Mouse (Mus musculus) ES-Bruce4 (cell line): ENCODE data around the gene Ptprs. TPM values are rescaled to one million over a fixed set of nuclear protein-coding genes. Genes with fewer than 3 reads are reported as not detected.
A peak's percentile ranks its signal among the peaks of the same experiment; 100 is the strongest.

Experiments
- H3K27ac ChIP-seq: 2 replicates; pipeline ENCODE4 v1.5.1; 2012; ENCODE audit warnings: low read length, inconsistent platforms; ENCODE audit not compliant: insufficient read depth
- H3K27me3 ChIP-seq: 2 replicates; pipeline ENCODE4 v1.6.1; 2012; ENCODE audit warnings: mild to moderate bottlenecking, low read length, inconsistent platforms; ENCODE audit not compliant: control insufficient read depth, poor library complexity, insufficient read depth, severe bottlenecking
- H3K36me3 ChIP-seq: 2 replicates; pipeline ENCODE4 v1.6.1; 2012; ENCODE audit warnings: inconsistent platforms, mild to moderate bottlenecking, low read length, moderate library complexity; ENCODE audit not compliant: control insufficient read depth, poor library complexity, insufficient read depth, severe bottlenecking
- H3K4me1 ChIP-seq: one replicate; pipeline ENCODE4 v1.8.1; 2011; ENCODE audit warnings: low read length; ENCODE audit not compliant: control insufficient read depth, insufficient read depth
- H3K4me3 ChIP-seq: 2 replicates; pipeline ENCODE4 v1.5.1; 2011; ENCODE audit warnings: low read depth, mild to moderate bottlenecking, low read length
- H3K9ac ChIP-seq: 2 replicates; pipeline ENCODE4 v1.6.1; 2012; ENCODE audit warnings: low read depth, mild to moderate bottlenecking, inconsistent platforms; ENCODE audit not compliant: poor library complexity, severe bottlenecking
- H3K9me3 ChIP-seq: replicated peaks from 2 replicates; pipeline ENCODE4 v1.6.1; 2012; ENCODE audit warnings: mild to moderate bottlenecking, low read length, inconsistent platforms; ENCODE audit not compliant: control insufficient read depth, poor library complexity, insufficient read depth, severe bottlenecking
- CTCF ChIP-seq: IDR thresholded peaks from one replicate; pipeline ENCODE4 v1.8.1; 2011; ENCODE audit warnings: low read depth, low read length
- EP300 ChIP-seq: IDR thresholded peaks from 2 replicates; pipeline ENCODE4 v1.6.1; 2011; ENCODE audit warnings: low read depth, low read length; ENCODE audit not compliant: insufficient read depth
- POLR2A ChIP-seq: IDR thresholded peaks from one replicate; pipeline ENCODE4 v1.8.1; 2011; ENCODE audit warnings: low read length; ENCODE audit not compliant: insufficient read depth
- polyA plus RNA-seq: library from polyadenylated mRNA; stranded (reverse); fragments of >200 nt; gene quantifications from 2 replicates; pipeline ENCODE4 v1.2.4, GENCODE M21; 2011; ENCODE audit warnings: low read depth; ENCODE audit not compliant: missing spikeins, insufficient read depth, insufficient read length

Gene Ptprs
- polyA plus RNA-seq, 1 experiment: 159 TPM

GRCm38 (mm10) chr17:56439731-56440460, 36.4 kb downstream of the Ptprs start:
- Histone ChIP-seq H3K27me3 (no peaks in the 10 kb centered on the region), H3K27ac (no peak overlapping the region), H3K9me3 (no peaks in the 10 kb centered on the region), H3K9ac (no peak overlapping the region), H3K36me3 (no peaks in the 10 kb centered on the region), H3K4me3 (no peak overlapping the region), H3K4me1 (no peaks in the 10 kb centered on the region)
- TF ChIP-seq CTCF (no peak), POLR2A (no peak), EP300 (no peak)

DNA sequence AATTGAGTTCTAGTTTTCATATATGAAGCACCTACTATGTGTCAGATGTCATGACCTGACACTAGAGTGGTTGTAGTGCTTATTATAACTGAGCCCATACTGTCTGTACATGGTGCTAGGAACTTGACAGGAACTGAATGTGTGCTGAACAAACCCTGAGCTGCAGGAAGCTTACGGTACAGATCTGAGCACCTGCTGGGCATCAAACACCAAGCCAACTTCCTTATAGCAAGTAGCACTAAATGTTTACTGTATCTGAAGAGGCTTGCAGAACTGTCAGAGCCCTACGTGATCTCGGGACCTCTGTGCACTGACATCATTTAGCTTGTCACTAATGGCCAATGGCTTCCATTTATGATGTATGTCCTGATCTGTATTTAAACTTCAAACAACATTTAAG, 44.7 kb downstream of the Ptprs start:
- Histone ChIP-seq H3K9ac (no peak overlapping the region), H3K9me3 (no peaks in the 10 kb centered on the region), H3K27me3 (no peaks in the 10 kb centered on the region), H3K27ac (no peak overlapping the region), H3K36me3 (no peaks in the 10 kb centered on the region), H3K4me3 (no peak overlapping the region), H3K4me1 (no peaks in the 10 kb centered on the region)
- TF ChIP-seq CTCF (no peak), EP300 (no peak), POLR2A (no peak)

- peak overlapping the region; percentile 15; the same call in 1 of the 2 replicates for H3K9ac ChIP-seq
- no peaks in the 10 kb centered on the region for H3K36me3 ChIP-seq
- peak overlapping the region; percentile 51 for H3K4me3 ChIP-seq
Measured at GRCm38 (mm10) chr17:56427857-56428256, 48.4 kb downstream of the Ptprs start.

DNA sequence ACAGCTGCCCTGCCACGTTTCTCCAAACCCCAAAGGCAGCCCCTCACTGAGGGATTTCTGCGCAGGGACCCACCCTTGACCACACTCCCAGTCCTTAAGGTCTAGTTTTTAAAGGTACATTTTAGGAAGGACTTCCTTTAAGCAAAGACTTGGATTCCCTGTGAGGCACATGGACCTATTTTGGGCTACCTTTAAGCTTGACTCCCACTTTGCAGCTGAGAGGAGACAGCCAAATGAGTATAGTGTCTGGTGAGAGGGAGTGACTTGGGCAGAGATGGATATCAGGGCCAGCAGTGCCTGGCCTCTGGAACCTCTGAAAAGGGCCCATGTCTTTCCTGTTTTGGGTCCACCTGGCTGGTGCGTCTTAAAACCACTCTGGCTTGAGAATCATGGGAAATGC, 50.3 kb downstream of the Ptprs start:
- Histone ChIP-seq H3K9ac (peak overlapping the region; percentile 69), H3K36me3 (no peaks in the 10 kb centered on the region), H3K9me3 (no peaks in the 10 kb centered on the region), H3K4me1 (peaks cover 3% of the 10 kb centered on the region), H3K27me3 (no peaks in the 10 kb centered on the region), H3K4me3 (peak overlapping the region; percentile 70), H3K27ac (no peak overlapping the region)
- TF ChIP-seq CTCF (no peak), POLR2A (no peak), EP300 (no peak)

More at GRCm38 (mm10) chr17:56427857-56428256, 48.4 kb downstream of the Ptprs start:
- Histone ChIP-seq H3K4me1 (peaks cover 3% of the 10 kb centered on the region), H3K27ac (no peak overlapping the region), H3K9me3 (no peaks in the 10 kb centered on the region), H3K27me3 (no peaks in the 10 kb centered on the region)
- TF ChIP-seq EP300 (no peak), CTCF (no peak), POLR2A (no peak)

DNA sequence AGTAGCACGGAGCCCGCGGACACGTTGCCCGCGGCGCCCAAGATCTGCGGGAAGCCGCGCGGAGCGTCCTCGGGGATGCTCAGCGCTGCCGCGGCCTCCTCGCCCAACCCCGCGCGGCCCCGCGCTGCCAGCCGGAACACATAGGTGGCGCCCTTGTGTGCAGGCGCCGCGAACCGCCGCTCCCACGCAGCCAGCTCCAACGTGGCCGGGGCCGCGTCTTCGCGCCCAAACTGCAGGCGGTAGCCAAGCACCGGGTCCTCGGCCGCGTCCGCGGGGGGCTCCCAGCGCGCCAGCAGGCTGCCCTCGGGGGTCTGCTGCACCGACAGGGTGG, 50.7 kb downstream of the Ptprs start:
- Histone ChIP-seq H3K27ac (no peak overlapping the region), H3K4me3 (peak overlapping the region; percentile 70)

GRCm38 (mm10) chr17:56424726-56425583, 51.3 kb downstream of the Ptprs start:
- TF ChIP-seq POLR2A (no peak), CTCF (no peak), EP300 (no peak)
- no peak overlapping the region for H3K27ac ChIP-seq
- H3K4me3 ChIP-seq: peak overlapping the region; percentile 70
- H3K9ac ChIP-seq: peak overlapping the region; percentile 69
- H3K36me3 ChIP-seq: 0 out of 2 replicates have a peak, but pooled peaks cover 3% of the 10 kb centered on the region
- H3K9me3 ChIP-seq: no peaks in the 10 kb centered on the region
- H3K27me3 ChIP-seq: no peaks in the 10 kb centered on the region
- peaks cover 3% of the 10 kb centered on the region for H3K4me1 ChIP-seq

More for the DNA sequence above, 50.7 kb downstream of the Ptprs start:
- Histone ChIP-seq H3K27me3 (no peaks in the 10 kb centered on the region), H3K4me1 (peaks cover 3% of the 10 kb centered on the region), H3K9me3 (no peaks in the 10 kb centered on the region), H3K36me3 (0 out of 2 replicates have a peak, but pooled peaks cover 3% of the 10 kb centered on the region), H3K9ac (peak overlapping the region; percentile 69)
- peak; percentile 46 for TF ChIP-seq CTCF
- TF ChIP-seq POLR2A: no peak
